Mouse (Mus musculus): ENCODE data around the gene Bmp5. TPM values are rescaled to one million over a fixed set of nuclear protein-coding genes. Genes with fewer than 3 reads are reported as not detected.

The Bmp5 gene
- polyA plus RNA-seq, 1 experiment from 2014 or later, result 7.2 TPM

GRCm38 (mm10) chr9:75911542-75911941 is 136.4 kb downstream of the Bmp5 start:
- no peaks in the 10 kb centered on the region for H3K27me3 ChIP-seq (replicated peaks; ENCODE audit: control insufficient read depth, insufficient read depth, low read length)
- no peaks in the 10 kb centered on the region for H3K9me3 ChIP-seq (ENCODE audit: control insufficient read depth, low read length)
- no peak for ATAC-seq
- H3K27ac ChIP-seq (ENCODE audit: low read length), result no peak overlapping the region
- no peak overlapping the region for H3K9ac ChIP-seq (ENCODE audit: low read depth, low read length)
- H3K36me3 ChIP-seq (ENCODE audit: control insufficient read depth, insufficient read depth, low read length), result no peaks in the 10 kb centered on the region
- no peak overlapping the region for H3K4me2 ChIP-seq (ENCODE audit: low read depth, low read length)
- no peaks in the 10 kb centered on the region for H3K4me1 ChIP-seq (ENCODE audit: control insufficient read depth, insufficient read depth, low read length)
- WGBS, result 61% methylated on average over 7 of the region's 7 CpGs
- H3K4me3 ChIP-seq (ENCODE audit: low read length), result no peak overlapping the region

GRCm38 (mm10) chr9:75916027-75916426 is 140.9 kb downstream of the Bmp5 start:
- no peaks in the 10 kb centered on the region for H3K36me3 ChIP-seq (ENCODE audit: control insufficient read depth, insufficient read depth, low read length)
- H3K4me3 ChIP-seq (ENCODE audit: low read length), result no peak overlapping the region
- no peaks in the 10 kb centered on the region for H3K9me3 ChIP-seq (ENCODE audit: control insufficient read depth, low read length)
- H3K4me1 ChIP-seq (ENCODE audit: control insufficient read depth, insufficient read depth, low read length), result no peaks in the 10 kb centered on the region
- H3K9ac ChIP-seq (ENCODE audit: low read depth, low read length), result no peak overlapping the region
- ATAC-seq, result no peak
- no peaks in the 10 kb centered on the region for H3K27me3 ChIP-seq (replicated peaks; ENCODE audit: control insufficient read depth, insufficient read depth, low read length)
- H3K4me2 ChIP-seq (ENCODE audit: low read depth, low read length), result no peak overlapping the region
- 34% methylated on average over 2 of the region's 2 CpGs for WGBS
- no peak overlapping the region for H3K27ac ChIP-seq (ENCODE audit: low read length)

- WGBS, result 20% methylated on average over 11 of the region's 11 CpGs
- H3K9me3 ChIP-seq (ENCODE audit: control insufficient read depth, low read length), result no peaks in the 10 kb centered on the region
- H3K27me3 ChIP-seq (replicated peaks; ENCODE audit: control insufficient read depth, insufficient read depth, low read length), result no peaks in the 10 kb centered on the region
- H3K4me3 ChIP-seq (ENCODE audit: low read length), result no peak overlapping the region
- peak; percentile 90 for ATAC-seq
- H3K27ac ChIP-seq (ENCODE audit: low read length), result no peak overlapping the region; the same call in 1 of the 2 replicates
- no peaks in the 10 kb centered on the region for H3K36me3 ChIP-seq (ENCODE audit: control insufficient read depth, insufficient read depth, low read length)
- peaks cover 8% of the 10 kb centered on the region; the same call in 1 of the 2 replicates for H3K4me1 ChIP-seq (ENCODE audit: control insufficient read depth, insufficient read depth, low read length)
- H3K4me2 ChIP-seq (ENCODE audit: low read depth, low read length), result peak overlapping the region; percentile 12; the same call in 1 of the 2 replicates
- no peak overlapping the region for H3K9ac ChIP-seq (ENCODE audit: low read depth, low read length)
Measured at GRCm38 (mm10) chr9:75927196-75927880, 152.2 kb downstream of the Bmp5 start.

GRCm38 (mm10) chr9:75928068-75928467 is 152.9 kb downstream of the Bmp5 start:
- no peak overlapping the region for H3K27ac ChIP-seq (ENCODE audit: low read length)
- H3K9me3 ChIP-seq (ENCODE audit: control insufficient read depth, low read length), result no peaks in the 10 kb centered on the region
- no peak for ATAC-seq
- H3K4me3 ChIP-seq (ENCODE audit: low read length), result no peak overlapping the region
- H3K4me1 ChIP-seq (ENCODE audit: control insufficient read depth, insufficient read depth, low read length), result peaks cover 8% of the 10 kb centered on the region; the same call in 1 of the 2 replicates
- H3K36me3 ChIP-seq (ENCODE audit: control insufficient read depth, insufficient read depth, low read length), result no peaks in the 10 kb centered on the region
- H3K4me2 ChIP-seq (ENCODE audit: low read depth, low read length), result no peak overlapping the region
- 48% methylated on average over 5 of the region's 5 CpGs for WGBS
- no peak overlapping the region for H3K9ac ChIP-seq (ENCODE audit: low read depth, low read length)
- no peaks in the 10 kb centered on the region for H3K27me3 ChIP-seq (replicated peaks; ENCODE audit: control insufficient read depth, insufficient read depth, low read length)

- Histone ChIP-seq H3K9ac (ENCODE audit: low read depth, low read length) (no peak overlapping the region), H3K4me1 (ENCODE audit: control insufficient read depth, insufficient read depth, low read length) (no peaks in the 10 kb centered on the region), H3K36me3 (ENCODE audit: control insufficient read depth, insufficient read depth, low read length) (no peaks in the 10 kb centered on the region), H3K27ac (ENCODE audit: low read length) (no peak overlapping the region), H3K4me3 (ENCODE audit: low read length) (no peak overlapping the region), H3K9me3 (ENCODE audit: control insufficient read depth, low read length) (0 out of 2 replicates have a peak, but pooled peaks cover 2% of the 10 kb centered on the region), H3K4me2 (ENCODE audit: low read depth, low read length) (no peak overlapping the region), H3K27me3 (replicated peaks; ENCODE audit: control insufficient read depth, insufficient read depth, low read length) (no peaks in the 10 kb centered on the region)
- ATAC-seq, result no peak
- WGBS, result 67% methylated on average over 3 of the region's 3 CpGs
Measured at GRCm38 (mm10) chr9:75944663-75945062, 169.5 kb downstream of the Bmp5 start.

Small RNA genes lying within 50 kb of the gene (microRNA-seq; reads per million reads assigned to microRNA genes)
- not detected for gene Gm44355

Other genes with a start within 250 kb of the Bmp5 start
- 102 and 104 TPM in 2 replicates for gene Tmod3, start 215.7 kb upstream of the Bmp5 start, polyA plus RNA-seq (2015; fragmentation: Nextera tagmentation; extraction: Ambion mirVana)
- 10.7 and 16.2 TPM in 2 replicates for gene Tmod2, start 164.0 kb upstream of the Bmp5 start, polyA plus RNA-seq (2015; fragmentation: Nextera tagmentation; extraction: Ambion mirVana)
- gene Lysmd2, start 149.6 kb upstream of the Bmp5 start, polyA plus RNA-seq (2015; fragmentation: Nextera tagmentation; extraction: Ambion mirVana), result 15.9 and 18.7 TPM in 2 replicates
- 8.2 and 8.5 TPM in 2 replicates for gene Scg3, start 91.3 kb upstream of the Bmp5 start, polyA plus RNA-seq (2015; fragmentation: Nextera tagmentation; extraction: Ambion mirVana)
- 1.2 and 1.3 TPM in 2 replicates for gene Hmgcll1, start 239.5 kb downstream of the Bmp5 start, polyA plus RNA-seq (2015; fragmentation: Nextera tagmentation; extraction: Ambion mirVana)